Mouse (Mus musculus) left cerebral cortex, adult 9 months (tissue): ENCODE data around the gene Smurf2.

Experiments used
- DNase-seq, 2 experiments: peaks; one replicate each; pipeline ENCODE4 v3.0.0; 2022; ENCODE audit warnings: low spot score in 2 of 2

Gene Smurf2

DNA sequence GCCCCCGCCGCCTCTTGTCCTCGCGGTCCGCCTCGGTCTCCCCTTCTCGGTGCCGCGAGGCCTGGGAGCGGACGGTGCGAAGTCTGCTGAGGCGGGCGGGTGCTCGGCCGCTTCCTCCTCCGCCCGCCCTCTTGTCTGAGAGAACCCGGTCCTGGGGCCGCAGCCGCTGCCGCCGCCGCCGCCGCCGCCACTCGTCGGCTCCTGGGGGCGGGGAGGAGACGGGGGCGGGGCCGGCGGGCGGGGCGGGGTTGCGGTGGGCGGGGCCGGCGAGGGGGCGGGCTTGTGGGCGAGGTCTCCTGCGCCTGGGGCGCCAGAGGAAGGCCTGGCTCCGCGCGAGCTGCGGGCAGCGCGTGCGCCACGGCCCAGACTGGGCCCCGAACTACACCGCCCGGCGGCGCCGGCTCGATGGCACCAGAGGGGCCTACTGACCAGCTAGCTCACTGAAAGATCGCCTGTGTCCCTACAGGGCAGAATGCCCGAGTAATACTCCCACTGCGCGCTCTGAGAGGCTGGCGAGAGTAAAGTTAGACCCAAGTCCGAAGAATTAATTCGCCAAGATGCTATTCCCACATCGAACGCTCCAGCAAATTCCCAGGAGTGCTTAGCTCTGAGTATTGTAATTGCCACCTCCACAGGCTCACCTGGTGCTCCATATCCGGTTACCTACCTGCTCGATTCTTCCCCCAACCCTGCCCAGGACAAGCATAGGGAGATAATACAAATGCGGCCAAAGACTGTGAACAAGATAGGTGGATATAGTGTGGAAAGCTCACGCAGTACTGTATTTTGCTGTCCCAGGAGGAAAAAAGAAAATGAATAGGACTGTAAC, at the start of gene Smurf2:
TSS of gene Smurf2 (minus strand) at position 165 of the 829 bp plus-strand sequence.
- DNase-seq = peak; percentile 49 to 74

DNA sequence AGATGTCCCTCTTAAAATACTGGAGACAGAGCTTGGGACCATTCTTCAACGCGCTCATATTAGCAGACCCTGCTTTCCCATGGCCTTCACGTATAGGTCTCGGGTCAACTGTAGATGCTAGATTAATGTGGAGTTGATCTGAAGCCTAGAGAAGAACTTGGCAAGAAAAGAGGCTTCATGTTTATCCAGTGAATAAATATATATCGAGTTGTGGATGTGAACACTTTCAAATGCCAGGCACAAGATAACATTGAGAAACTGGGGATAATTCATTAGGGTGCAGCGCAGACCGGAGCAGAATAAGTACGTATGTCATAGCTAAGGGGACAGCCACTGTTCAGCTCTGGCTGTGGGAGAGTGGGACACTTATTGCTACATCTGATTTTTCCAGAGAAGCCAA, 49.3 kb upstream of the Smurf2 start:
- DNase-seq = no peak

- DNase-seq = no peak
Observed at GRCm38 (mm10) chr11:106967630-106968029, 47.1 kb upstream of the Smurf2 start.

DNA sequence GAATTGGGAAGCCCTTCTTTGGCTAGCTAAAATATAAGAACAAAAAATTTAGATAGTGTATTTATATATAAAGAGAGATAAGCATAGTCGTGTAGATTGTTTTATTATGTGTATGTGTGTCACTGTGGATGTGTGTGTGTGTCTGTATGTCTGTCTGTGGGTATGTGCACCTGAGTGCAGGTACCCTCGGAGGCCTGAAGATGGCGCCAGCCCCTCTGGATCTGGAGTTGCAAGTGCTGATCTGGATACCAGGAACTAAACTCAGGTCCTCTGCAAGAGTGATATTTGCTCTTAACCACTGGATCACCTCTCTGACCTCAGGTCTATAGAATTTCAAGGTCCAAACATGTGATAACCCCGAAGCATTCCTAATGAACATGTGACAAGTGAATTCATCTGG, 45.4 kb upstream of the Smurf2 start:
- DNase-seq = no peak

DNA sequence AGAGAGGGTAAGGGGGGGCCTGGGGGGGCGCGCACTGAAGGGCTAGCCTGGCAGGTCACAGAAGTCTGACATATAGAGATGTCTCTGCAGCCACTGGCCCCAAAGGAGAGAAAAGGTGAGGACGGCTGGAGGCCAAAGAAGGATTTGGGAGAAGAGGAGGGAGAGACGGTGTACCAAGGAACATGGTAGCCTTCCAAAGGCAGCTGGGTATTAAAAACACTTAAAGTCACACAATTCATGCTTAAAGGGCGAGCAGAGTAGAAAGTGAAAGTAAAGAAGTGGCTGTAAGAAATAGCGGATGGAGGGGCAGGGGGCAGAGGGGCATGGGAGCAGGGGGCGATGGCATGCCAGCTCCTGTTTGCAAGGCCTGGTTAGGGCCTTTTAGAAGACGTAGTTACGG, 41.8 kb upstream of the Smurf2 start:
- DNase-seq = no peak

GRCm38 (mm10) chr11:106961471-106962081, 41.1 kb upstream of the Smurf2 start:
- no peak for DNase-seq

DNA sequence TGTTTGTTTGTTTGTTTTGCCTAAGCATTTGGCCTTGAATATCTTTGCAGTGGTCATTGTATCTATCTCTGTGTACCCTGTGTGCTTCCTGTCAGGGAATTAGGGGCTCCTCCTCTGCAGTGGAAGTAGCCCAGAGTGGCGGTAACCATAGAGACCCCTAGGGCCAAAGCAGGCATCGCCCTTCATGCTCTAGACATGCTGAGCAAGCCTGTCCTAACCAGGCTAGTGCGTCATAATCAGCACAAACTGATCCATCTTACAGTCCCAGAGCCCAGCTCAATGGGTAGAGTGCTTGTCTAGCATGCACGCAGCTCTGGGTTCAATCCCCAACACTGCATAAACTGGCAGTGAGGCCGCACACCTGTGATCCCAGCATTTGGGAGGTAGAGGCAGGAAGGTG, 38.6 kb upstream of the Smurf2 start:
- DNase-seq = no peak

DNA sequence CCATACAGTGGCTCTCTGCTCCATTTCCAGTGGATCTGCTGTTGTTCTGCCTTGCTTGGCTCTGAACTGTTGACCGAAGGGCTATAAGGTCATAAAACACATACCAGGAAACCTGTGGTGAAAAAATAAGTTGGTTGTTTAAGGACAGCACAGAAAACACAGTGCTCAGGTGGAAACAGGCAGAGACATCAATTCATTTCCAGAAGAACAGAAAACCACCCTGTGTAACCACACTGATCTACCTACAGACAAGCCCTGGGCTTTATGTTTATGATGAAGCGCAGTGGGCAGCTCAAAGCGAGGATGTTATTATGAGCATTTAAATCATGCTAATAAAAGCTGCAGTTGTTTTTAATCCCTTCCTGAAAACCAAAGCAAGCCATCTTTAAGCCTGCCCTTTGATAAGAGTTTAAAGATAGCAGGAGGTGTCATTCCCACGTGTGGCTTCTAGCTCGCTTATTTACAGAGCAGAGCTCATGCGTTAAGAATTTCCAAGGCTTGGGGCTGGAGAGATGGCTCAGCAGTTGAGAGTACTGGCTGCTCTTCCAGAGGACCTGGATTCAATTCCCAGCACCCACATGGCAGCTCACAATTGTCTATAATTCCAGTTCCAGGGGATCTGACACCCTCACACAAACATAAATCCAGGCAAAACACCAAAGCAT, 38.0 kb upstream of the Smurf2 start:
- DNase-seq = no peak

GRCm38 (mm10) chr11:106957271-106957980, 36.9 kb upstream of the Smurf2 start:
- DNase-seq = no peak

DNA sequence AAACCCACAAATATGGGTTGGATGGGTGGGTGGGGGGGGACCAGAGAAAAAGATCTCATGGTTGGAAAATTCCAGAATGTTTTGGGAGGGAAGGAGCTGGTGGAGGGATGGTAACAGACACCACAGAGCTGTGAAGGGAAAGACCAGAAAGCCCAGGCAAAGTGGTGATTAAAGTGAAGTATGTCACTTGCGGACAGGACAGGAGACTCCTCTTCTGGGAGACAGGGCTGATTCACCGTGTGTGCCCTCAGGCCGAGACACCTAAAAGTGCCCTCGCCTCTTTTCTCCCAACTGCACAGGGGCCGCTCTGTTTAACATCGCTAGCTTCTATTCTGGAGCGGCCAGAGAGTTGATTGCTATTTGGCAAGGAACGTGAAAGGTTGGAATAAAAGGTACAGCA, 34.1 kb upstream of the Smurf2 start:
- DNase-seq = no peak

DNA sequence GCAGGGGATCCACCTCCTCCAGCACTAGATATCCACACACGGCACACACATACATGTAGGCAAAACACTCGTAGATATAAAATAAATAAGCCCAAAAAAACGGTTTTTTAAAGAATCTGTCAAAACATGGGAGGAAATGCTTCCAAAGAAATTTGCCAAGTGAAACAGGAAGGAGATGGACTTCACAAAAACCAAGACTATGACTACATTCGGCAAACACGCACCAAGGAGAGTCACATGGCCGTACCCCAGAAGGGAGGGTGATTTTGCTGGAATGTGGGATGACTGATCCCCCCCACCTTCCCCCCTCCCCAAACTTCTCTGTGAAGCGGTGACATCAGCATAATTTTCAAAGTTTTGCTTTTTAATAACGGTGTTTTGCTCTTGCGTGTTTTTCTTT, 33.6 kb upstream of the Smurf2 start:
- no peak for DNase-seq

GRCm38 (mm10) chr11:106937306-106937705, 16.8 kb upstream of the Smurf2 start:
- DNase-seq = no peak

DNA sequence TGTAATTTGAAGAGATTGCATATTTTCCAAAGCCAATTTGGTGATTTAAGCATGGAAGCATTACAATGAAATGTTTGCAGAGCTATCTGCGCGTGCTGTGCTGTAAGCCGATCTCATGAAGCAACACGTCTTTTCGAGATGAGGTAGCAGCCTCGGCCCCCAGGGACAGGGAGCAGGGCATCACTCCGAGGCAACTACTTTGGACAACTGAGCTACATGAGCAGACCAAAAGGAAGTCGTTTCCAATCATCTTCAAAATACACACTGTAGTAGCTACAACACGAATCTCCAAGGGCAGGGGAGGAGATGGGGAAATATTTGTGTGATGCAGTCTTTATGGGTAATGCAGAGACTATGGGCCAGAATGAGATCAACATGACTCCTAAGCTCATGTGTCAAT, 9.9 kb upstream of the Smurf2 start:
- no peak for DNase-seq

GRCm38 (mm10) chr11:106928935-106929334, 8.4 kb upstream of the Smurf2 start:
- DNase-seq = no peak

DNA sequence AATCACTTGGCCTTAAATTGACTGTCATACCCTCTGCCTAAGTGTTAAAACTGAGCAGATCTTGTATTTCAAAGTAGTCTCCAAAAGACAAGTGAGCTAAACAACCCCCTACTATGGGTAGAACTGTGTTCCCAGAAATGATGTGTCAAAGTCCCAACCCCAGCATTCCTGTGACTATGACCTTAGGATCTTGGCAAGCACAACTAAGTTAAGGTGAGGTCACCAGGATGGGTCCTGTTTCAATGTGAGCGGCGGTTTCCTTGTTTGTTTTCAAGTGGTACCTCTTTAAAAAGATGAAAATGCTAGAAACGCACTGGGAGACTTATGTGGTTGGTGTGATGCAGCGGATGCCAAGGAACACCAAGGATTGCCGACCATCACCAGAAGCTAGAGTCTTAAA, 7.4 kb upstream of the Smurf2 start:
- no peak for DNase-seq

DNA sequence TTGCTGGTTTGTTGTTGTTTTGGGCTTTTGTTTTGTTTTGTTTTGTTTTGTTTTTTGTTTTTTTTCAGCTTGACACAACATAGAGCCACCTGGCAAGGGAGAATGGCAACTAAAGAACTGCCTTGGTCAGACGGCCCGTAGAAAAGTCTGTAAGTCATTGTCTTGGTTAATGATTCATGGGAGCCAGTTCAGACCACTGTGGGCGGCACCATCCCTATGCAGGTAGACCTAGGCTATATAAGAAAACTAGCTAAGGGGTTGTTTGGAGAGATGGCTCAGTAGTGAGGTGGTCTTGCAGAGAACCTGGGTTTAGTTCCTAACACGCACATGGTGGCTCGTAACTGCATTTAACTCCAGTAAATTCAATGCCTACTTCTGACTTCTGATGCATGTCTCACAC, 6.7 kb upstream of the Smurf2 start:
- no peak for DNase-seq

- DNase-seq = no peak
Observed at GRCm38 (mm10) chr11:106926732-106927131, 6.2 kb upstream of the Smurf2 start.

- peak in 1 of 2 experiments; percentile 23 for DNase-seq
Observed at GRCm38 (mm10) chr11:106919612-106920550, 634 bp downstream of the Smurf2 start.

DNA sequence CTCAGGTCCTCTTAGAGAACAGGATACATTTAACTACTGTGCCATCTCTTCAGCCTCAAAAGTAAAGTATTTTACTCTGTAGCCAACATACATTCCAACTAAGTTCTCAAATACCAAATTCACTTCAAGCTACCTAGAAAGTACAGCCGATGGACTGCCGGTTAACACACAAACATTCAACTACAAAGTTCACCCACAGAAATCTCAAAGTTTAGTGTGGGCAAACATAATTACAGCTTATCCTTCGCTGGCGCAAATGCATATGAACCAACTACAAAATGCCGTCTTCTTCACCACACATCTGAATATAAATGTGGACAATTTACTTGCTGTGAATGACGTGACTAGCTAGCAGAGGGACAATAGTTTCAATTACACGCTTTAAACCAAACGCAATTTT, 1.6 kb downstream of the Smurf2 start:
- no peak for DNase-seq

DNA sequence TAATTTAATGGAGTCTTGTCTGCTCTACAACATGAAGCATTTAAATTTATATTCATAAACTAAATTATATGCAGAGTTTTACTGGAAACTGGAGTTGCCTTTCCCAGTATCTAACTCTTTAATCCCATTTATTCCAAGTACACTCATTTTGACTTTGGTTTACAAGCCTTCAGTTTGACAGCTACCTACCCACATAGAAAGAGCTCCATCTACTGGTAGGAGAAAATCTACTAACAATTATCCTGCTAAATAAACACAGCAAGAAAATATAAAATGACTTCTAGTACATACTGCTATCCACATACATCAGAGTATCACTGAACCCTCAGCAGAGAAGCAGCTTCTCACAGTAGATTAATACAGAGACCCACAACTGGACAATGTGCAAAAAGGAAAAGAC, 9.3 kb downstream of the Smurf2 start:
- DNase-seq = no peak

GRCm38 (mm10) chr11:106908016-106908415, 12.5 kb downstream of the Smurf2 start:
- no peak for DNase-seq
